Mouse (Mus musculus): ENCODE measurements around the gene Agbl5. TPM values are rescaled to one million over a fixed set of nuclear protein-coding genes. Genes with fewer than 3 reads are reported as not detected.

Agbl5 gene
- polyA plus RNA-seq, 1 experiment from 2014 or later = 21.5 TPM

- peaks cover 5% of the 10 kb centered on the region for H3K4me1 ChIP-seq (replicated peaks; ENCODE audit: control insufficient read depth, insufficient read depth, low read length)
- no peak overlapping the region for H3K4me2 ChIP-seq (replicated peaks; ENCODE audit: low read depth, low read length)
- no peak overlapping the region for H3K4me3 ChIP-seq (ENCODE audit: low read depth, low read length)
- no peak for DNase-seq (ENCODE audit: low spot score)
- 76% methylated on average over 11 of the region's 11 CpGs for WGBS
- no peak overlapping the region for H3K27ac ChIP-seq (ENCODE audit: low read depth, low read length)
- no peaks in the 10 kb centered on the region for H3K36me3 ChIP-seq (ENCODE audit: control insufficient read depth, insufficient read depth, low read length)
- no peaks in the 10 kb centered on the region for H3K27me3 ChIP-seq (ENCODE audit: control insufficient read depth, insufficient read depth, low read length)
- ATAC-seq (ENCODE audit: low FRiP score) = no peak
- no peak overlapping the region for H3K9ac ChIP-seq (ENCODE audit: low read depth, low read length)
- no peaks in the 10 kb centered on the region for H3K9me3 ChIP-seq (ENCODE audit: control insufficient read depth, low read length)
These were observed 31.5 kb downstream of the Agbl5 start for GRCm38 (mm10) chr5:30919831-30920614.

GRCm38 (mm10) chr5:30920621-30921020, 32.1 kb downstream of the Agbl5 start:
- H3K4me1 ChIP-seq (replicated peaks; ENCODE audit: control insufficient read depth, insufficient read depth, low read length) = peaks cover 5% of the 10 kb centered on the region
- DNase-seq (ENCODE audit: low spot score) = no peak
- WGBS = 61% methylated on average over 19 of the region's 19 CpGs
- no peak overlapping the region for H3K4me3 ChIP-seq (ENCODE audit: low read depth, low read length)
- H3K27me3 ChIP-seq (ENCODE audit: control insufficient read depth, insufficient read depth, low read length) = no peaks in the 10 kb centered on the region
- no peaks in the 10 kb centered on the region for H3K36me3 ChIP-seq (ENCODE audit: control insufficient read depth, insufficient read depth, low read length)
- no peak overlapping the region for H3K27ac ChIP-seq (ENCODE audit: low read depth, low read length)
- no peaks in the 10 kb centered on the region for H3K9me3 ChIP-seq (ENCODE audit: control insufficient read depth, low read length)
- peak; percentile 20; the same call in 1 of the 2 replicates for ATAC-seq (ENCODE audit: low FRiP score)
- no peak overlapping the region for H3K9ac ChIP-seq (ENCODE audit: low read depth, low read length)
- no peak overlapping the region for H3K4me2 ChIP-seq (replicated peaks; ENCODE audit: low read depth, low read length)

GRCm38 (mm10) chr5:30921256-30922033, 33.0 kb downstream of the Agbl5 start, which contains the start of gene Khk:
TSS of gene Khk (plus strand) at chr5:30921431.
- WGBS = 2% methylated on average over 38 of the region's 40 CpGs
- DNase-seq (ENCODE audit: low spot score) = peak; percentile 94
- no peaks in the 10 kb centered on the region for H3K36me3 ChIP-seq (ENCODE audit: control insufficient read depth, insufficient read depth, low read length)
- no peaks in the 10 kb centered on the region for H3K9me3 ChIP-seq (ENCODE audit: control insufficient read depth, low read length)
- peak within 1 kb of the TSS; percentile 87 for H3K4me2 ChIP-seq (replicated peaks; ENCODE audit: low read depth, low read length)
- ATAC-seq (ENCODE audit: low FRiP score) = peak; percentile 82
- H3K27me3 ChIP-seq (ENCODE audit: control insufficient read depth, insufficient read depth, low read length) = no peaks in the 10 kb centered on the region
- peak within 1 kb of the TSS; percentile 64 for H3K9ac ChIP-seq (ENCODE audit: low read depth, low read length)
- H3K4me1 ChIP-seq (replicated peaks; ENCODE audit: control insufficient read depth, insufficient read depth, low read length) = peaks cover 5% of the 10 kb centered on the region
- H3K27ac ChIP-seq (ENCODE audit: low read depth, low read length) = peak within 1 kb of the TSS; percentile 53; the same call in 1 of the 2 replicates
- H3K4me3 ChIP-seq (ENCODE audit: low read depth, low read length) = peak within 1 kb of the TSS; percentile 48

GRCm38 (mm10) chr5:30922581-30923041, 34.1 kb downstream of the Agbl5 start:
- DNase-seq (ENCODE audit: low spot score) (no peak), ATAC-seq (ENCODE audit: low FRiP score) (no peak)
- Histone ChIP-seq H3K9me3 (ENCODE audit: control insufficient read depth, low read length) (no peaks in the 10 kb centered on the region), H3K9ac (ENCODE audit: low read depth, low read length) (no peak overlapping the region), H3K36me3 (ENCODE audit: control insufficient read depth, insufficient read depth, low read length) (no peaks in the 10 kb centered on the region), H3K4me1 (replicated peaks; ENCODE audit: control insufficient read depth, insufficient read depth, low read length) (peaks cover 5% of the 10 kb centered on the region), H3K4me3 (ENCODE audit: low read depth, low read length) (no peak overlapping the region), H3K27ac (ENCODE audit: low read depth, low read length) (no peak overlapping the region), H3K4me2 (replicated peaks; ENCODE audit: low read depth, low read length) (peak overlapping the region; percentile 87; the same call in 1 of the 2 replicates), H3K27me3 (ENCODE audit: control insufficient read depth, insufficient read depth, low read length) (no peaks in the 10 kb centered on the region)
- 72% methylated on average over 10 of the region's 10 CpGs for WGBS

- no peak overlapping the region for H3K4me3 ChIP-seq (ENCODE audit: low read depth, low read length)
- no peak for DNase-seq (ENCODE audit: low spot score)
- H3K4me1 ChIP-seq (replicated peaks; ENCODE audit: control insufficient read depth, insufficient read depth, low read length) = peaks cover 5% of the 10 kb centered on the region
- no peak overlapping the region for H3K27ac ChIP-seq (ENCODE audit: low read depth, low read length)
- no peak for ATAC-seq (ENCODE audit: low FRiP score)
- no peaks in the 10 kb centered on the region for H3K27me3 ChIP-seq (ENCODE audit: control insufficient read depth, insufficient read depth, low read length)
- no peak overlapping the region for H3K4me2 ChIP-seq (replicated peaks; ENCODE audit: low read depth, low read length)
- H3K9ac ChIP-seq (ENCODE audit: low read depth, low read length) = no peak overlapping the region
- 88% methylated on average over 6 of the region's 6 CpGs for WGBS
- no peaks in the 10 kb centered on the region for H3K9me3 ChIP-seq (ENCODE audit: control insufficient read depth, low read length)
- H3K36me3 ChIP-seq (ENCODE audit: control insufficient read depth, insufficient read depth, low read length) = no peaks in the 10 kb centered on the region
These were observed 34.6 kb downstream of the Agbl5 start for GRCm38 (mm10) chr5:30923119-30923518.

- DNase-seq (ENCODE audit: low spot score) (no peak), ATAC-seq (ENCODE audit: low FRiP score) (no peak)
- H3K27me3 ChIP-seq (ENCODE audit: control insufficient read depth, insufficient read depth, low read length) = no peaks in the 10 kb centered on the region
- WGBS = 82% methylated on average over 8 of the region's 8 CpGs
- H3K4me1 ChIP-seq (replicated peaks; ENCODE audit: control insufficient read depth, insufficient read depth, low read length) = peaks cover 5% of the 10 kb centered on the region
- no peaks in the 10 kb centered on the region for H3K36me3 ChIP-seq (ENCODE audit: control insufficient read depth, insufficient read depth, low read length)
- no peak overlapping the region for H3K27ac ChIP-seq (ENCODE audit: low read depth, low read length)
- no peaks in the 10 kb centered on the region for H3K9me3 ChIP-seq (ENCODE audit: control insufficient read depth, low read length)
- no peak overlapping the region for H3K4me2 ChIP-seq (replicated peaks; ENCODE audit: low read depth, low read length)
- H3K4me3 ChIP-seq (ENCODE audit: low read depth, low read length) = no peak overlapping the region
- H3K9ac ChIP-seq (ENCODE audit: low read depth, low read length) = no peak overlapping the region
These were observed 36.1 kb downstream of the Agbl5 start for GRCm38 (mm10) chr5:30924614-30925013.

GRCm38 (mm10) chr5:30925217-30925616, 36.7 kb downstream of the Agbl5 start:
- DNase-seq (ENCODE audit: low spot score) = no peak
- Histone ChIP-seq H3K4me3 (ENCODE audit: low read depth, low read length) (no peak overlapping the region), H3K27me3 (ENCODE audit: control insufficient read depth, insufficient read depth, low read length) (no peaks in the 10 kb centered on the region), H3K4me2 (replicated peaks; ENCODE audit: low read depth, low read length) (no peak overlapping the region), H3K9me3 (ENCODE audit: control insufficient read depth, low read length) (no peaks in the 10 kb centered on the region), H3K4me1 (replicated peaks; ENCODE audit: control insufficient read depth, insufficient read depth, low read length) (peaks cover 5% of the 10 kb centered on the region), H3K9ac (ENCODE audit: low read depth, low read length) (no peak overlapping the region), H3K27ac (ENCODE audit: low read depth, low read length) (no peak overlapping the region), H3K36me3 (ENCODE audit: control insufficient read depth, insufficient read depth, low read length) (no peaks in the 10 kb centered on the region)
- 88% methylated on average over 5 of the region's 5 CpGs for WGBS
- ATAC-seq (ENCODE audit: low FRiP score) = no peak

GRCm38 (mm10) chr5:30926073-30926472, 37.6 kb downstream of the Agbl5 start:
- WGBS = 85% methylated on average over 2 of the region's 2 CpGs
- H3K4me1 ChIP-seq (replicated peaks; ENCODE audit: control insufficient read depth, insufficient read depth, low read length) = peaks cover 5% of the 10 kb centered on the region

More at GRCm38 (mm10) chr5:30926073-30926472, 37.6 kb downstream of the Agbl5 start:
- H3K4me3 ChIP-seq (ENCODE audit: low read depth, low read length) = no peak overlapping the region
- no peak for DNase-seq (ENCODE audit: low spot score)
- no peak for ATAC-seq (ENCODE audit: low FRiP score)
- no peaks in the 10 kb centered on the region for H3K9me3 ChIP-seq (ENCODE audit: control insufficient read depth, low read length)
- no peaks in the 10 kb centered on the region for H3K36me3 ChIP-seq (ENCODE audit: control insufficient read depth, insufficient read depth, low read length)
- H3K9ac ChIP-seq (ENCODE audit: low read depth, low read length) = no peak overlapping the region
- no peak overlapping the region for H3K4me2 ChIP-seq (replicated peaks; ENCODE audit: low read depth, low read length)
- H3K27ac ChIP-seq (ENCODE audit: low read depth, low read length) = no peak overlapping the region
- H3K27me3 ChIP-seq (ENCODE audit: control insufficient read depth, insufficient read depth, low read length) = no peaks in the 10 kb centered on the region

Data from hindbrain, embryonic 11.5 days (tissue).